19 mouse cellular contexts compared by ENCODE assay signal in genomic region chr1:143764443-143764842, GRCm38 (mm10). TPM values are rescaled to one million over a fixed set of nuclear protein-coding genes. Genes with fewer than 3 reads are reported as not detected.
DNase-seq lines count a peak whose midpoint lies in the region; ATAC-seq and TF ChIP-seq lines count a peak whose summit lies in the region.
"Had no signal": no experiment of that assay in that cellular context is flagged by ENCODE, and none has a peak within 500 bp of the region (broad histone marks: within the 10 kb centered on the region; RNA-seq: fewer than 3 reads in every experiment).

No protein-coding gene starts in this region.

- no peak overlapping the region for H3K9ac ChIP-seq in liver, postnatal 0 days (replicated peaks)
- no peak overlapping the region for H3K9ac ChIP-seq in liver, embryonic 11.5 days (ENCODE audit: low read depth, low read length)
- H3K9ac ChIP-seq: embryonic facial prominence, embryonic 13.5 days; midbrain, embryonic 15.5 days had no signal

- TF ChIP-seq EP300 in liver, postnatal 0 days (IDR thresholded peaks at IDR 0.05; ENCODE audit: low read depth) = no peak

- no peaks in the 10 kb centered on the region for H3K4me1 ChIP-seq in liver, postnatal 0 days (ENCODE audit: insufficient read depth)
- no peaks in the 10 kb centered on the region for H3K4me1 ChIP-seq in liver, embryonic 11.5 days (replicated peaks; ENCODE audit: control insufficient read depth, insufficient read depth, low read length)
- H3K4me1 ChIP-seq: embryonic facial prominence, embryonic 13.5 days; midbrain, embryonic 15.5 days had no signal

- TF ChIP-seq CTCF in gastrocnemius, adult 2 months (IDR thresholded peaks at IDR 0.05) = peak; percentile 23; the same call in 1 of the 2 replicates
- TF ChIP-seq CTCF in liver, postnatal 0 days (IDR thresholded peaks at IDR 0.05; ENCODE audit: low read depth) = peak; percentile 34

- no peaks in the 10 kb centered on the region for H3K27me3 ChIP-seq in liver, postnatal 0 days (ENCODE audit: insufficient read depth, low read length)
- no peaks in the 10 kb centered on the region for H3K27me3 ChIP-seq in liver, embryonic 11.5 days (replicated peaks; ENCODE audit: control insufficient read depth, insufficient read depth, low read length)
- H3K27me3 ChIP-seq: embryonic facial prominence, embryonic 13.5 days; midbrain, embryonic 15.5 days had no signal

- intact Hi-C loops in gastrocnemius, adult 2 months (cut with DNase I) = no loop called here

- no peak overlapping the region for H3K4me2 ChIP-seq in liver, postnatal 0 days (ENCODE audit: low read depth, low read length)
- no peak overlapping the region for H3K4me2 ChIP-seq in liver, embryonic 11.5 days
- H3K4me2 ChIP-seq: embryonic facial prominence, embryonic 13.5 days; heart, embryonic 11.5 days; midbrain, embryonic 15.5 days had no signal

- no peak for ATAC-seq in liver, postnatal 0 days
- ATAC-seq in liver, embryonic 11.5 days (replicated peaks; ENCODE audit: low FRiP score) = no peak
- ATAC-seq: midbrain, embryonic 15.5 days had no signal

- H3K9me3 ChIP-seq in liver, postnatal 0 days (ENCODE audit: low read length) = no peaks in the 10 kb centered on the region
- no peaks in the 10 kb centered on the region for H3K9me3 ChIP-seq in liver, embryonic 11.5 days (ENCODE audit: control insufficient read depth, low read length)
- H3K9me3 ChIP-seq: embryonic facial prominence, embryonic 13.5 days; midbrain, embryonic 15.5 days had no signal

- WGBS in liver, postnatal 0 days (ENCODE audit: insufficient replicate concordance) = 79% methylated on average over 1 of the region's 1 CpGs
- 78% methylated on average over 1 of the region's 1 CpGs for WGBS in liver, embryonic 11.5 days

- no peak for DNase-seq in gastrocnemius, adult 2 months
- DNase-seq in gastrocnemius, postnatal 4 days (ENCODE audit: low spot score in 2 of 2) = no peak
- no peak for DNase-seq in liver, postnatal 0 days
- DNase-seq in liver, embryonic 11.5 days (ENCODE audit: low spot score) = no peak
- peak; percentile 61 for DNase-seq in 416B (ENCODE audit: low read depth)
- DNase-seq in brain, adult 2 months (ENCODE audit: low read depth, low spot score) = peak; percentile 53
- DNase-seq in embryo, embryonic 9.5 days (ENCODE audit: extremely low spot score) = no peak
- DNase-seq in adrenal gland, postnatal 4 days (ENCODE audit: low spot score in 2 of 2) = no peak
- DNase-seq: adrenal gland, adult 2 months; cerebellum, adult 2 months; gastrocnemius, postnatal 25 days; kidney, adult 9 months; kidney, postnatal 4 days; left cerebral cortex, postnatal 4 days; lung, postnatal 14 days; thymus, adult 18-20 months had no signal

- H3K36me3 ChIP-seq in liver, postnatal 0 days (replicated peaks; ENCODE audit: insufficient read depth, low read length) = peaks cover 5% of the 10 kb centered on the region; the same call in 1 of the 2 replicates
- H3K36me3 ChIP-seq in liver, embryonic 11.5 days (ENCODE audit: control insufficient read depth, insufficient read depth, low read length) = peaks cover 7% of the 10 kb centered on the region

- H3K4me3 ChIP-seq in gastrocnemius, adult 2 months = no peak overlapping the region
- H3K4me3 ChIP-seq in liver, postnatal 0 days (ENCODE audit: low read depth, low read length) = no peak overlapping the region
- H3K4me3 ChIP-seq in liver, embryonic 11.5 days (ENCODE audit: low read depth, low read length) = no peak overlapping the region
- H3K4me3 ChIP-seq: embryonic facial prominence, embryonic 13.5 days; midbrain, embryonic 15.5 days had no signal

- H3K27ac ChIP-seq in gastrocnemius, adult 2 months = no peak overlapping the region
- H3K27ac ChIP-seq in liver, postnatal 0 days (ENCODE audit: low read depth) = no peak overlapping the region
- no peak overlapping the region for H3K27ac ChIP-seq in liver, embryonic 11.5 days (ENCODE audit: low read depth, low read length)
- H3K27ac ChIP-seq: embryonic facial prominence, embryonic 13.5 days; midbrain, embryonic 15.5 days had no signal

RNA-seq across cellular contexts. Expression of gene Trove2, which starts 12.4 kb away (rescaled TPM):
- total RNA-seq in gastrocnemius, adult 2 months (2021) = 1 to 10 TPM; 2.7 to 3.8 TPM
- 1 to 10 TPM; 6.9 to 8.2 TPM for total RNA-seq in gastrocnemius, postnatal 4 days (2021)
- 1.4 and 1.6 TPM in 2 replicates for polyA plus RNA-seq in liver, postnatal 0 days (2015; fragmentation: Nextera tagmentation; extraction: Ambion mirVana)
- 7.7 and 8.4 TPM in 2 replicates for polyA plus RNA-seq in liver, embryonic 11.5 days (2014; fragmentation: Nextera tagmentation; extraction: Ambion mirVana)
- 10 to 100 TPM; 12.6 to 14.3 TPM for total RNA-seq in adrenal gland, postnatal 4 days (2021)

RNA-seq across cellular contexts. Expression of gene Uchl5, which starts 12.6 kb away (rescaled TPM):
- 10 to 100 TPM; 19.6 to 28.3 TPM for total RNA-seq in gastrocnemius, adult 2 months (2021)
- 10 to 100 TPM; 20.6 to 21.6 TPM for total RNA-seq in gastrocnemius, postnatal 4 days (2021)
- polyA plus RNA-seq in liver, postnatal 0 days (2015; fragmentation: Nextera tagmentation; extraction: Ambion mirVana) = 45.3 and 47.5 TPM in 2 replicates
- 141 and 150 TPM in 2 replicates for polyA plus RNA-seq in liver, embryonic 11.5 days (2014; fragmentation: Nextera tagmentation; extraction: Ambion mirVana)
- 10 to 100 TPM; 25.6 to 27.9 TPM for total RNA-seq in adrenal gland, postnatal 4 days (2021)

RNA-seq across cellular contexts. Expression of gene Glrx2, which starts 48.3 kb away (rescaled TPM):
- total RNA-seq in gastrocnemius, adult 2 months (2021) = 10 to 100 TPM; 77.3 to 81.4 TPM
- 10 to 100 TPM; 57.8 to 59.2 TPM for total RNA-seq in gastrocnemius, postnatal 4 days (2021)
- 64.8 and 70.2 TPM in 2 replicates for polyA plus RNA-seq in liver, postnatal 0 days (2015; fragmentation: Nextera tagmentation; extraction: Ambion mirVana)
- polyA plus RNA-seq in liver, embryonic 11.5 days (2014; fragmentation: Nextera tagmentation; extraction: Ambion mirVana) = 72.9 and 79.5 TPM in 2 replicates
- 10 to 100 TPM; 62.0 to 64.3 TPM for total RNA-seq in adrenal gland, postnatal 4 days (2021)

Comparison
In these comparisons a context has a peak if more than half of its experiments do, and no peak if none do; other contexts are left out.
1. DNase-seq: peak in 416B (single experiment) and brain, adult 2 months (single experiment); none in gastrocnemius, adult 2 months (single experiment), gastrocnemius, postnatal 4 days (0 of 2), liver, postnatal 0 days (single experiment), liver, embryonic 11.5 days (single experiment), embryo, embryonic 9.5 days (single experiment) and adrenal gland, postnatal 4 days (0 of 2).